Mouse (Mus musculus) midbrain, embryonic 12.5 days (tissue): ENCODE results near the gene Fbxw21. TPM values are rescaled to one million over a fixed set of nuclear protein-coding genes. Genes with fewer than 3 reads are reported as not detected.

Source experiments
- polyA plus RNA-seq: library from polyadenylated mRNA; unstranded; fragments of >200 nt; fragmentation: Nextera tagmentation; extraction: Ambion mirVana; gene quantifications from 2 replicates; pipeline ENCODE4 v1.2.1, GENCODE M21; 2016

Fbxw21 gene
- polyA plus RNA-seq, 1 experiment from 2014 or later, result not detected

Other genes starting within 250 kb of the Fbxw21 start
- gene Tmem89, start 247.4 kb downstream of the Fbxw21 start, polyA plus RNA-seq, result not detected in 2 replicates
- gene Uqcrc1, start 225.4 kb downstream of the Fbxw21 start, polyA plus RNA-seq, result 357 and 375 TPM in 2 replicates
- 1.1 and 3.6 TPM in 2 replicates for gene Col7a1, start 208.5 kb downstream of the Fbxw21 start, polyA plus RNA-seq
- not detected in 2 replicates for gene Ucn2, start 176.0 kb downstream of the Fbxw21 start, polyA plus RNA-seq
- gene Pfkfb4, start 170.3 kb downstream of the Fbxw21 start, polyA plus RNA-seq, result 18.5 and 20.2 TPM in 2 replicates
- gene Shisa5, start 123.5 kb downstream of the Fbxw21 start, polyA plus RNA-seq, result 38.3 and 42.4 TPM in 2 replicates
- gene Trex1, start 102.3 kb downstream of the Fbxw21 start, polyA plus RNA-seq, result 11.5 TPM in 2 replicates
- gene Atrip, start 87.9 kb downstream of the Fbxw21 start, polyA plus RNA-seq, result 31.3 and 32.0 TPM in 2 replicates
- 12.9 and 15.7 TPM in 2 replicates for gene Ccdc51, start 79.5 kb downstream of the Fbxw21 start, polyA plus RNA-seq
- gene Tma7, start 79.5 kb downstream of the Fbxw21 start, polyA plus RNA-seq, result 729 and 743 TPM in 2 replicates
- gene Plxnb1, start 66.7 kb downstream of the Fbxw21 start, polyA plus RNA-seq, result 43.7 and 49.7 TPM in 2 replicates
- gene Fbxw13, start 33.9 kb upstream of the Fbxw21 start, polyA plus RNA-seq, result not detected in 2 replicates
- gene Fbxw20, start 72.7 kb upstream of the Fbxw21 start, polyA plus RNA-seq, result not detected in 2 replicates
- gene Fbxw14, start 125.6 kb upstream of the Fbxw21 start, polyA plus RNA-seq, result not detected in 2 replicates
- not detected in 2 replicates for gene Fbxw28, start 177.6 kb upstream of the Fbxw21 start, polyA plus RNA-seq
- not detected in 2 replicates for gene Fbxw22, start 242.3 kb upstream of the Fbxw21 start, polyA plus RNA-seq